Mouse (Mus musculus): Measurements from ENCODE around the gene Plekho1. TPM values are rescaled to one million over a fixed set of nuclear protein-coding genes. Genes with fewer than 3 reads are reported as not detected.
"Not testable (repeated sequence)": the region's sequence is repeated elsewhere in the genome, so short reads cannot be mapped to it uniquely, and the experiment has no call there.

Plekho1 gene
- polyA plus RNA-seq, 1 experiment from 2014 or later = 70.0 TPM

- ATAC-seq (ENCODE audit: low FRiP score); H3K27me3 ChIP-seq (ENCODE audit: control insufficient read depth, insufficient read depth, low read length); H3K9ac ChIP-seq (ENCODE audit: low read depth, low read length); H3K9me3 ChIP-seq (ENCODE audit: control insufficient read depth, low read length); DNase-seq (ENCODE audit: low spot score); H3K4me1 ChIP-seq (replicated peaks; ENCODE audit: control insufficient read depth, insufficient read depth, low read length); H3K36me3 ChIP-seq (ENCODE audit: control insufficient read depth, insufficient read depth, low read length); H3K27ac ChIP-seq (ENCODE audit: low read depth, low read length); H3K4me2 ChIP-seq (replicated peaks; ENCODE audit: low read depth, low read length); H3K4me3 ChIP-seq (ENCODE audit: low read depth, low read length): not testable (repeated sequence)
- WGBS = 89% methylated on average over 12 of the region's 12 CpGs
These were observed 41.1 kb downstream of the Plekho1 start for GRCm38 (mm10) chr3:95954648-95955173.

- H3K4me1 ChIP-seq (replicated peaks; ENCODE audit: control insufficient read depth, insufficient read depth, low read length) = no peaks in the 10 kb centered on the region
- H3K27me3 ChIP-seq (ENCODE audit: control insufficient read depth, insufficient read depth, low read length) = no peaks in the 10 kb centered on the region
- H3K27ac ChIP-seq (ENCODE audit: low read depth, low read length) = peak overlapping the region; percentile 76
- no peak overlapping the region for H3K4me2 ChIP-seq (replicated peaks; ENCODE audit: low read depth, low read length)
- H3K9ac ChIP-seq (ENCODE audit: low read depth, low read length) = peak overlapping the region; percentile 29; the same call in 1 of the 2 replicates
- no peaks in the 10 kb centered on the region for H3K9me3 ChIP-seq (ENCODE audit: control insufficient read depth, low read length)
- no peak overlapping the region for H3K4me3 ChIP-seq (ENCODE audit: low read depth, low read length)
- WGBS = 67% methylated on average over 3 of the region's 3 CpGs
- DNase-seq (ENCODE audit: low spot score) (no peak), ATAC-seq (ENCODE audit: low FRiP score) (no peak)
- H3K36me3 ChIP-seq (ENCODE audit: control insufficient read depth, insufficient read depth, low read length) = no peaks in the 10 kb centered on the region
These were observed 42.3 kb downstream of the Plekho1 start for GRCm38 (mm10) chr3:95953522-95953921.

- DNase-seq (ENCODE audit: low spot score) = peak; percentile 58
These were observed 42.8 kb downstream of the Plekho1 start for GRCm38 (mm10) chr3:95953023-95953422.

GRCm38 (mm10) chr3:95951566-95951965, 44.2 kb downstream of the Plekho1 start:
- H3K4me2 ChIP-seq (replicated peaks; ENCODE audit: low read depth, low read length) = peak overlapping the region; percentile 71
- H3K27me3 ChIP-seq (ENCODE audit: control insufficient read depth, insufficient read depth, low read length); H3K4me1 ChIP-seq (replicated peaks; ENCODE audit: control insufficient read depth, insufficient read depth, low read length); H3K36me3 ChIP-seq (ENCODE audit: control insufficient read depth, insufficient read depth, low read length); H3K9me3 ChIP-seq (ENCODE audit: control insufficient read depth, low read length); DNase-seq (ENCODE audit: low spot score): not testable (repeated sequence)
- peak; percentile 34 for ATAC-seq (ENCODE audit: low FRiP score)
- H3K9ac ChIP-seq (ENCODE audit: low read depth, low read length) = peak overlapping the region; percentile 58
- WGBS = 74% methylated on average over 12 of the region's 12 CpGs
- H3K4me3 ChIP-seq (ENCODE audit: low read depth, low read length) = peak overlapping the region; percentile 43
- peak overlapping the region; percentile 95 for H3K27ac ChIP-seq (ENCODE audit: low read depth, low read length)

More at GRCm38 (mm10) chr3:95953023-95953422, 42.8 kb downstream of the Plekho1 start:
- Histone ChIP-seq H3K36me3 (ENCODE audit: control insufficient read depth, insufficient read depth, low read length) (no peaks in the 10 kb centered on the region), H3K4me1 (replicated peaks; ENCODE audit: control insufficient read depth, insufficient read depth, low read length) (no peaks in the 10 kb centered on the region), H3K27ac (ENCODE audit: low read depth, low read length) (peak overlapping the region; percentile 76), H3K27me3 (ENCODE audit: control insufficient read depth, insufficient read depth, low read length) (no peaks in the 10 kb centered on the region), H3K9me3 (ENCODE audit: control insufficient read depth, low read length) (no peaks in the 10 kb centered on the region), H3K4me2 (replicated peaks; ENCODE audit: low read depth, low read length) (no peak overlapping the region), H3K4me3 (ENCODE audit: low read depth, low read length) (no peak overlapping the region), H3K9ac (ENCODE audit: low read depth, low read length) (peak overlapping the region; percentile 29; the same call in 1 of the 2 replicates)
- no peak for ATAC-seq (ENCODE audit: low FRiP score)

GRCm38 (mm10) chr3:95950763-95951551, 44.8 kb downstream of the Plekho1 start:
- Histone ChIP-seq H3K4me3 (ENCODE audit: low read depth, low read length) (peak overlapping the region; percentile 43), H3K9ac (ENCODE audit: low read depth, low read length) (peak overlapping the region; percentile 58), H3K27ac (ENCODE audit: low read depth, low read length) (peak overlapping the region; percentile 95), H3K4me2 (replicated peaks; ENCODE audit: low read depth, low read length) (peak overlapping the region; percentile 71), H3K4me1 (replicated peaks; ENCODE audit: control insufficient read depth, insufficient read depth, low read length) (no peaks in the 10 kb centered on the region), H3K27me3 (ENCODE audit: control insufficient read depth, insufficient read depth, low read length) (no peaks in the 10 kb centered on the region), H3K9me3 (ENCODE audit: control insufficient read depth, low read length) (no peaks in the 10 kb centered on the region), H3K36me3 (ENCODE audit: control insufficient read depth, insufficient read depth, low read length) (no peaks in the 10 kb centered on the region)
- 2% methylated on average over 49 of the region's 49 CpGs for WGBS
- ATAC-seq (ENCODE audit: low FRiP score) = peak; percentile 95
- peak; percentile 93 for DNase-seq (ENCODE audit: low spot score)

GRCm38 (mm10) chr3:95948325-95948724, 47.5 kb downstream of the Plekho1 start:
- WGBS = 91% methylated on average over 5 of the region's 5 CpGs
- Histone ChIP-seq H3K36me3 (ENCODE audit: control insufficient read depth, insufficient read depth, low read length) (no peaks in the 10 kb centered on the region), H3K27me3 (ENCODE audit: control insufficient read depth, insufficient read depth, low read length) (no peaks in the 10 kb centered on the region), H3K9me3 (ENCODE audit: control insufficient read depth, low read length) (no peaks in the 10 kb centered on the region), H3K4me3 (ENCODE audit: low read depth, low read length) (no peak overlapping the region), H3K4me1 (replicated peaks; ENCODE audit: control insufficient read depth, insufficient read depth, low read length) (no peaks in the 10 kb centered on the region), H3K4me2 (replicated peaks; ENCODE audit: low read depth, low read length) (no peak overlapping the region), H3K9ac (ENCODE audit: low read depth, low read length) (no peak overlapping the region), H3K27ac (ENCODE audit: low read depth, low read length) (no peak overlapping the region)
- ATAC-seq (ENCODE audit: low FRiP score) = no peak
- no peak for DNase-seq (ENCODE audit: low spot score)

- Histone ChIP-seq H3K4me2 (replicated peaks; ENCODE audit: low read depth, low read length) (no peak overlapping the region; the same call in 1 of the 2 replicates), H3K9ac (ENCODE audit: low read depth, low read length) (no peak overlapping the region), H3K27ac (ENCODE audit: low read depth, low read length) (no peak overlapping the region), H3K36me3 (ENCODE audit: control insufficient read depth, insufficient read depth, low read length) (peaks cover 9% of the 10 kb centered on the region), H3K9me3 (ENCODE audit: control insufficient read depth, low read length) (no peaks in the 10 kb centered on the region), H3K4me3 (ENCODE audit: low read depth, low read length) (no peak overlapping the region), H3K27me3 (ENCODE audit: control insufficient read depth, insufficient read depth, low read length) (no peaks in the 10 kb centered on the region), H3K4me1 (replicated peaks; ENCODE audit: control insufficient read depth, insufficient read depth, low read length) (no peaks in the 10 kb centered on the region)
- 90% methylated on average over 14 of the region's 14 CpGs for WGBS
- DNase-seq (ENCODE audit: low spot score) (no peak), ATAC-seq (ENCODE audit: low FRiP score) (no peak)
These were observed 50.0 kb downstream of the Plekho1 start for GRCm38 (mm10) chr3:95945731-95946240.

- WGBS = 92% methylated on average over 8 of the region's 8 CpGs
- Histone ChIP-seq H3K4me1 (replicated peaks; ENCODE audit: control insufficient read depth, insufficient read depth, low read length) (no peaks in the 10 kb centered on the region), H3K4me3 (ENCODE audit: low read depth, low read length) (no peak overlapping the region), H3K9ac (ENCODE audit: low read depth, low read length) (no peak overlapping the region), H3K9me3 (ENCODE audit: control insufficient read depth, low read length) (no peaks in the 10 kb centered on the region), H3K36me3 (ENCODE audit: control insufficient read depth, insufficient read depth, low read length) (peaks cover 12% of the 10 kb centered on the region), H3K27ac (ENCODE audit: low read depth, low read length) (no peak overlapping the region), H3K27me3 (ENCODE audit: control insufficient read depth, insufficient read depth, low read length) (no peaks in the 10 kb centered on the region), H3K4me2 (replicated peaks; ENCODE audit: low read depth, low read length) (no peak overlapping the region)
- DNase-seq (ENCODE audit: low spot score) (no peak), ATAC-seq (ENCODE audit: low FRiP score) (no peak)
These were observed 51.1 kb downstream of the Plekho1 start for GRCm38 (mm10) chr3:95944742-95945141.

- Histone ChIP-seq H3K36me3 (ENCODE audit: control insufficient read depth, insufficient read depth, low read length) (peaks cover 21% of the 10 kb centered on the region), H3K27me3 (ENCODE audit: control insufficient read depth, insufficient read depth, low read length) (no peaks in the 10 kb centered on the region), H3K4me1 (replicated peaks; ENCODE audit: control insufficient read depth, insufficient read depth, low read length) (no peaks in the 10 kb centered on the region), H3K9me3 (ENCODE audit: control insufficient read depth, low read length) (no peaks in the 10 kb centered on the region), H3K4me3 (ENCODE audit: low read depth, low read length) (no peak overlapping the region), H3K4me2 (replicated peaks; ENCODE audit: low read depth, low read length) (no peak overlapping the region), H3K27ac (ENCODE audit: low read depth, low read length) (no peak overlapping the region), H3K9ac (ENCODE audit: low read depth, low read length) (no peak overlapping the region)
- DNase-seq (ENCODE audit: low spot score) = no peak
- ATAC-seq (ENCODE audit: low FRiP score) = no peak
- 96% methylated on average over 7 of the region's 7 CpGs for WGBS
These were observed 52.6 kb downstream of the Plekho1 start for GRCm38 (mm10) chr3:95943226-95943625.
